Mouse (Mus musculus): ENCODE measurements at regions not wholly inside any gene's neighbourhood (a gene's known extent, or its start where the extent isn't known, plus 50 kb on each side); places are given as distances from the start of the nearest gene placed in this dataset.
"Not testable (repeated sequence)": the region's sequence is repeated elsewhere in the genome, so short reads cannot be mapped to it uniquely, and the experiment has no call there.

DNA sequence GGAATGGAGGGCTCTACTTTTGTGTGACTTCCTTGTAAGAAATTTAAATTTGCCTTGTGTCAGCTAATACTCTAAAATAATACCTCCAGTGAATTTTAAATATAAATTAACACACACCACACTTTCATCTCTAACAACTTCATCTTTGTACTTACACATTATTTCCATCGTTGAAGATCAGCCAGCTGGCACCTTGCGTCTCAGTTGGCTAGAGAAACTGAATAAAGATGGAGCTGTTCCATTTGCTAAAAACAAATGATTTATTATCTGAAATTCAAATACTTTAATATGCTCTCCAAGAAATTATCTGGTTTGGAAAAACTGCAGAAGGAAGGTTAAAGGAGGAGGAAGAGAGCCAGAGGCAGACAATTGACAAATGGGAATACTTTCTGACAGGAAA lies 122.0 kb upstream of the Gm11096 start:
- intact Hi-C loops (cut with DNase I) = no loop called here

DNA sequence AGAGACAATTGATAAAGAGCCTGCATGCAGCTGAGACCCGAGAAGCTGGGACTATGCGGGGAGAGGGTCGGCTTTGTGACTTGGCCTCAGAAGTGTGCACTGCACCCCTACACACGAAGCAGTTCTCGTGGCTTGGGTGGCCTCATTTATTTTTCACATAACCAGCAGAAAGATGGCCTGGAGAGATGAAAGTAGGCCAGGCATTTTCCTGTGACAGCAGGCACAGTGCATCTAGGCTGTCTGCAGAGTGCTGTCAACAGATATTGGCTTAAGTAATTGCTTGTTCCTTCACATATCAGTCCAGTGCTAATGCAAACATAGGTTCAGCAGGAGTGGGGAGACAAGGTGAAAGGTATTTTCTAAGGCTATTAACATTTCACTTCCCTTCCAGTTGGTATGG lies 124.9 kb upstream of the Gm11096 start:
- DNase-seq (ENCODE audit: extremely low spot score in 1 of 2, low spot score in 2 of 2) = no peak
- intact Hi-C loops (cut with DNase I) = no loop called here

More for the DNA sequence above, 122.0 kb upstream of the Gm11096 start:
- no peak for DNase-seq (ENCODE audit: extremely low spot score in 1 of 2, low spot score in 2 of 2)

DNA sequence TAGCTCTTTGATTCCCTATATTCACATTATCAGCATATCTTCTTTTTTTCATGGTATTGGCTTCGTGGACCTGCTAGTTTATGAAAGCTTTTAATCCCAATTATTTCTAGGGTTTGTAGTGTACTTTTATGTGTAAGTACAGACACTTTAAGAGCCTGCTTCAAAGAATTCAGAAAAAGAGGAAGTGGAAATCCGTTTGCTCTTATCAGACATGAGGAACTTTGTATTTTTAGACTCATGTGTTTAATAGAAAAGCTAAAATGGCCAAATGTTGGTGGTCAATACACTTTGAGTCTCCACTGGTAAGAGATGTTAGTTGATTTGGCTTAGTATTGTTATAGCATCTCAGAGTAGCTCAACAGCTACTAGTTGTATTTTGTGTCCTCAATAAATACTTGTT lies 135.7 kb upstream of the Gm11096 start:
- intact Hi-C loops (cut with DNase I) = no loop called here
- no peak for DNase-seq (ENCODE audit: extremely low spot score in 1 of 2, low spot score in 2 of 2)

DNA sequence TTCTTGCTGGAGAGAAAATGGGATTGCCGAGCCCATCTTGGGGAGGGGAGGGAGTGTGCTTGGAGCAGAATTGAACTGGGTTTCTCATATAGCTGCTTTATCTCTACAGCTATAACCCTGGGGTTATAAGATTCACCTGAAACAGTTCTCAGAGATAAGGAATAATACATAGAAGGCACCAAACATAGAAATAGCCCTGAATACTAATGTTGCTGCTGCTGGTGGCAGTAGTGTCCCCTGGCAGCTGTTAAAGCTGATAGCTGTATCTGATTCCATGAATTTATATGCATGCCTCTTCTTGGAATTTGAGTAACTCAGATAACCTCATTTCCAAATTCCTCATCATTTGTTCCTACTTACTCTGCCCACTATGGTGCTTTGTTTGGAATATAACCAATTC lies 137.0 kb upstream of the Gm11096 start:
- intact Hi-C loops (cut with DNase I) = no loop called here
- no peak for DNase-seq (ENCODE audit: extremely low spot score in 1 of 2, low spot score in 2 of 2)

DNA sequence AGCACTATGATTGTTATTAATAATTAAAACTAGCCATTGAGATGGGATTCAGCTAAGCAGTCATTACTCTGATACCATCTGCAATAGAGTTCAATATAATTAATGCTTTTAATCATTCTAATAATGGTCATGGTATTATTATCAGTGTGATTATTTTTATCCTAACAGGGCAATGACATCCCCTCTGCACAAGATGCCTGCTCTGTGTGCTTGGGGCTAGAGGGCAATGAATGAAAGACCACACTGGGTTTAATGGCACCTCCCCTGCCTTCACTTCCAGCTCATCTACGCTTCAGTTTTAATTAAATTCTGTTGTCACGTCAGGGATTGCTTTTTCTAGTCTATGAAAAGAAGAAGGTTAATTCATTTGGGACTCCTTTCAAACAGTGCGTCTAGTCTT lies 139.1 kb upstream of the Gm11096 start:
- intact Hi-C loops (cut with DNase I) = no loop called here
- DNase-seq (ENCODE audit: extremely low spot score in 1 of 2, low spot score in 2 of 2) = no peak

DNA sequence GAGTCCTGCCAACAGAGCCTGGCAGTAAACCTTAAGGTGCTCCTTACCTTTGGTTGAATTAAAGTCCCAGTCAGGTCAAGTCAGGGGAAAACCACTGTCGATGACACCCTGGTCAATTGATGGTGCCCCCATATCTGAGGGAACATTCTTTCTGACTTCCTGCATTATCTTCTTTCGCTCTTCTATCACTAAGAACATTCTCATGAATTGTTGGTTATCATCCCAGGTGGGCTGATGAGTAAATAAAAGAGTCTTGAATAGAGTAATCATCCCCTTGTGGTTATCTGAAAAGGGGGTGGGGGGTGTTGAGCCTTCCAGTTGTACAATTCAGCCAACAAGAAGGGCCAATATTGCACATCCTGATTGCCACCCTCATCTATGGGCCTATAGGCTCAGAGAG lies 149.7 kb upstream of the Gm11096 start:
- no peak for DNase-seq (ENCODE audit: extremely low spot score in 1 of 2, low spot score in 2 of 2)
- intact Hi-C loops (cut with DNase I) = no loop called here

DNA sequence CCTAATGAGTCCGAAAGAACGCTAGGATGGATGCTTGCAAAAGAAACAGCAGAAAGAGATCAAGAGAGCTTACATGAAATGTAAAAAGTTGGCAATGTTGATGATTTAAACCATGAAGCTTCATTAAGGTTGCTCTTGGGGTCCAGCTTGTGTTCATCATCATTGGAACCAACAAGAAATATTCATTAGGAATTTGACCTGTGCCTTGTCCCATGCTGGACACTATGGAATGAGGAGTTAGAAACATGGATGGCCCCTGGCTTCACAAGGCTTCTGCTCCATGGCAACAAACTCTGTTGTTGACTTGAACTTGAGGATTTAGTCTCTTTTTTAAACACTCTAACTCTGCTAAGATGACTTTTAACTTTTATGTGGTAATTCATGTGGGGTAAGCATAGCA lies 159.0 kb upstream of the Gm11096 start:
- no peak for DNase-seq (ENCODE audit: extremely low spot score in 1 of 2, low spot score in 2 of 2)
- intact Hi-C loops (cut with DNase I) = no loop called here

DNA sequence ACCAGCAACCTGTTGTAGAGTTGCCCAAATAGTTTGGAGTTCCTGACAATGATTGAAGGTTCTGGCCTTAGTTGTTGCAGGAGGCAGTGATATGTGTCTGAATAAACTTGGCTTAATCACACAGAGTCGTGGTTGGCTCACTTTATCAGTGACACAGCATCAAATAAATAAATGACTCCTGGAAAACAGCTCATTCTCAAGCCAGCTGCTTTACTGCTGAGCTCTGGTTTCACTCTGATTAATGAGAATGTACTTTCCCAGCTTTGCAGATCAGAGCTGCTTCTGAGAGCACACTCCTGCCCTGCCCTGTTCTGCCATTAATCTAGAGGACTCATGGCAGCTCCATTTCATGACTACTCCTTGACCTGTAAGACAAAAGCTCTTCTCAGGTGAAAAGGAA lies 171.3 kb upstream of the Gm11096 start:
- intact Hi-C loops (cut with DNase I) = no loop called here
- DNase-seq (ENCODE audit: extremely low spot score in 1 of 2, low spot score in 2 of 2) = no peak

DNA sequence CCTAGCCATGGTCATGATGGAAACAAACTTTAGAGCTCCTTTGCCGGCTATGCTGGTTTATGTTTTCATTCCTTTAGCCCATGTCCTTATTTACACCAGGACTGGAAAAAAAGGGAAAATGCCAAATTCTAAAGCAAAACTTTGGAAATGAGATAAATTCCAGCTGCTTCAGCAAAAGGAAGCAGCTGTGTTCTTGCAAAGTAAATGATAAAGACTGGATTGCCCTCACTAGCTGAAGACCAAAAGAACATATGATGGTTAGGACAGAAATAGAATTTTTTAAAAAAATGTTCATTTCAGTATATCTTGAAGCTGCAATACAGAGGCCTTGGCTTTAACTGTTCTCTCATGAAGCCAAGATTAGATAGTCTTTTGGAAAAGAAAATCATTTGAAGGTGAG lies 179.6 kb upstream of the Gm11096 start:
- intact Hi-C loops (cut with DNase I) = no loop called here
- DNase-seq (ENCODE audit: extremely low spot score in 1 of 2, low spot score in 2 of 2) = no peak

DNA sequence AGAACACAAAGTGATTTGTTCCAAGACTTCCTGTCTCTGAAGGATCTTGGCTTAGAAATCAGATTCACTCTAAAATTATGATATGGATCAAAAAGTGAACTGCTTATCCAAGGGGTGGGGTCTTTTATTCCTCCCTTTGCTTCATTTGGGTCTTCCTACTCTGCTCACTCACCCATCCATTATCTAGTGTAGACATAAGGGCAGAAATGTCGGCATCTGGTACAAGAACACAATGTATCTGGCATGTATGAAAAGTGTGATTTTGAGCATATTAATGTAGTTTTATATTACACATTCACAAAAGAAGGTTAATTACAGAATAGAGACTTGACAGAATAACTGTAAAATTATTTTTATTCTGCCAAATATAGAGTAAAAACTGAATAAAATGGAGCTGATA lies 181.5 kb upstream of the Gm11096 start:
- intact Hi-C loops (cut with DNase I) = no loop called here
- no peak for DNase-seq (ENCODE audit: extremely low spot score in 1 of 2, low spot score in 2 of 2)

DNA sequence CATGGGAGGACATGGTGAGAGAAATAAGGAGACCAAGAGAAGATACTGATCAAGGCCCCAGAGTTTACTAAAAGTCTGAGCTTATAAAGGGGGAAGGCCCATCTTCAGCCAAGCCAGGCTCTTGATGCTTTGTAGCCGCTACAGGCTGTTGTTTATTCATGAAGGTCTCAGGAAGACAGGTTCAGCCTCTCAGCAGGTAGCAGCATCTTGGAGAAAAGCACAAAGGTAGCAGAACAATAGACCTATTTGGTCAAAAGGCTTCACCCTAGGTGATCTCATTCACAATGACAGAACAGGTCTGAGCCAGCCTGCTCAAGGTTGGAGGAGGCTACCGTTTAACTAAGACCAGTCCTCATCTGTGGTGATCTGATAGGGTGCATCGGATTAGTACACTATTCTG lies 185.5 kb upstream of the Gm11096 start:
- intact Hi-C loops (cut with DNase I) = no loop called here
- DNase-seq (ENCODE audit: extremely low spot score in 1 of 2, low spot score in 2 of 2) = no peak

DNA sequence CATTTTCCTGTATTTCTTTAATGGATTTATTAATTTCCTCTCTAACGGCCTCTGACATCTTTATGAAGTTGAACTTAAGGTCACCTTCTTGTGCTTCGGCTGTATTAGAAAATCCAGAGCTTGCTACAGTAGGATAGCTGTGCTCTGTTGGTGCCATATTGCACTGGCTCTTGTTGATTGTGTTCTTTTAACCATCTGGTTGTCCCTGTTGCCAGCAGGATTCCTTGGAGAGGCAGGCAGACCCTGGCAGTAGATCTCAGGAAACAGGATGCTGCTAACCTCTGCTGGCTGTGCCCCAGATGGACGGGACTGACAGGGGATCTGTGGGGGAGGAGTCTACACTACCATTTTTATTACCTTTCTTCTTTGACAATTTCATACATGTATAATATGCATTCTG lies 185.9 kb upstream of the Thumpd2 start:
- intact Hi-C loops (cut with DNase I) = no loop called here
- DNase-seq (ENCODE audit: extremely low spot score in 1 of 2, low spot score in 2 of 2) = no peak

DNA sequence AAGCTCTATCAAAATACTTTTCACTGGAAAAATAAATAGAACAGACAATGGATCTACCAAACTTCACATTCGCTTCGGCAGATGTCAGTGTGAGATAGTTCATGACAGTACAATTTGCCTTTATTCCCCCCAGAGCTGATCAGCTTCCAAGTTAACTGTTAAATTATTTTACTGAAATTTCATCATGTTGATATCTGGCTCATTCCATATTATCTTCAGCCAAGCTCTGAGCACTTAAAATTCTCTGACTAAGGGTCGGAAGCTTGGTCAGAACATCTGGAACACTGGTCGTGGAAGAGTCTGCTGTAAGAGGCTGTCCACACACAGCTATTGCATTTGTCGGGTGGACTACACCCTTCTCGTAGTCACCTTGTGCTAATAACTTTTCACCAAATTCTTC lies 181.3 kb upstream of the Thumpd2 start:
- intact Hi-C loops (cut with DNase I) = no loop called here
- no peak for DNase-seq (ENCODE audit: extremely low spot score in 1 of 2, low spot score in 2 of 2)

DNA sequence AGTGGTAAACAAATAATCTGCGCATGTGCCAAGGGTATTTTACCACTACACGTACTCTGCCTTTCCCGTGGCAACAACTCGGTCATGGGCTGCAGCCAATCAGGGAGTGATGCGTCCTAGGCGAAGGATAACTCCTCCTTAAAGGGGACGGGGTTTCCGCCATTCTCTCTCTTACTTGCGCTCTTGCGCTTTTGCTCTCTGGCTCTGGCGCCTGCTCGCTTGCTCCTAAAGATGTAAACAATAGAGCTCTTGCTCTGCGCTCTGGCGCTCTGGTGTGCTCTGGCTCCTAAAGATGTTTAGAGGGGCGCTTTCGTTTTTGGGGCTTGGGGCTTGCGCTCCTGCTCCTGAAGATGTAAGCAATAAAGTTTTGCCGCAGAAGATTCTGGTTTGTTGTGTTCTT lies 166.9 kb upstream of the Thumpd2 start:
- intact Hi-C loops (cut with DNase I) = not testable (repeated sequence)

DNA sequence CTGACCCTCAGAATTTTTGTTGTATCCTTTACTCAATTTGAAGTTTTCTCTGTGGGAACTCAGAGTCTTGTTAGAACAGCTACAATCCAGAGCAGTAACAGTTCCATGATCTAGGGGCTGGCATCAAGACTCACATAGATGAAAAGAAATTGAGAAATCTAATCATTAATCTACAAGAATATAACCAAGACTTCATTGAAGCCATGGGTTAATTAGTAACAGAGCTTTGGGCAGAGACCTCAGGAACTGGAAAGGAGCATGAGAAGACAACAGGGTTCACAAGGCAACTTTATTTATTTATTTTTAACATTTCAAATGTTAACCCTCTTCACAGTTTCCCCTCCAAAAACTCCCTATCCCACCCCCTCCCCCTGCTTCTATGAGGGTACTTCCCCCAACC lies 160.4 kb upstream of the Thumpd2 start:
- intact Hi-C loops (cut with DNase I) = no loop called here
- no peak for DNase-seq (ENCODE audit: extremely low spot score in 1 of 2, low spot score in 2 of 2)

More for the DNA sequence above, 166.9 kb upstream of the Thumpd2 start:
- DNase-seq (ENCODE audit: extremely low spot score in 1 of 2, low spot score in 2 of 2) = peak in 1 of 2 experiments; percentile 19

DNA sequence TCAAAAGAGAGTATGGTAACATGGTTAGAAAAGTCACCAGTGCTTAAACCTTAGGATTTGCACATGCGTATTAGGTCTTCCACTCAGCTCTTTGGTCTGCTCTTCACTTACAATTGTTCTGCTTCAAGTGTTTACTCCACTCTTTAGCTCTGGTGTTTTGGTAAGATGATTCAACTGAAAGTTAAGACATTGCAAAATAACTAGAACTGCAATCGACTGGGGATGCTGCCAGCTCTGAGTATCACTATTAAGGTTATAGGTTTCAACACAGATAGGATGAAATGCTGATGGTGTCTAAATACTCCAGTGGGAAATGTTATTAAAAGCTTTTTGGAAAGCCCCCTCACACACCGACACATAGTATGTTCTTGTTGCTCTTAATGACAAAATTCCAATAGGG lies 156.6 kb upstream of the Thumpd2 start:
- no peak for DNase-seq (ENCODE audit: extremely low spot score in 1 of 2, low spot score in 2 of 2)

DNA sequence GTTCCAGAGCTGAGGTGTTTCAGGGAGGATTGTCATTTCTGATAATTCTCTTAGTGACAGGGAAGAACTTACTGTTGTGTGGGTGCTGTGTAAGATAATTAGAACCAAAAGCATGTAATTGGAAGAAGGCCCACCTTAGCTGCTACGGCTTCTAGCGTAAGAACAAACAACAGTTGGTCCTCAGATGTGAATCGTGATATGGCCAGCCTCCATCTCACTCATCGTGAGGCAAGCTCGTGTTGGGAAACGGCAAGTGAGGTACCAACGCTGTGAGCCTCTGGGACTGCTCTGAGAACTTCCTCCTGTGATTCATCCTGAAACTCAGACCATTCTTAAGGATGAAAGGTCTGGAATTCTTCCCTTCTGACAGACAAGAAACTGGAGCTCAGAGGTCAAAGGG lies 150.0 kb upstream of the Thumpd2 start:
- no peak for DNase-seq (ENCODE audit: extremely low spot score in 1 of 2, low spot score in 2 of 2)
- intact Hi-C loops (cut with DNase I) = no loop called here

More for the DNA sequence above, 156.6 kb upstream of the Thumpd2 start:
- intact Hi-C loops (cut with DNase I) = no loop called here

DNA sequence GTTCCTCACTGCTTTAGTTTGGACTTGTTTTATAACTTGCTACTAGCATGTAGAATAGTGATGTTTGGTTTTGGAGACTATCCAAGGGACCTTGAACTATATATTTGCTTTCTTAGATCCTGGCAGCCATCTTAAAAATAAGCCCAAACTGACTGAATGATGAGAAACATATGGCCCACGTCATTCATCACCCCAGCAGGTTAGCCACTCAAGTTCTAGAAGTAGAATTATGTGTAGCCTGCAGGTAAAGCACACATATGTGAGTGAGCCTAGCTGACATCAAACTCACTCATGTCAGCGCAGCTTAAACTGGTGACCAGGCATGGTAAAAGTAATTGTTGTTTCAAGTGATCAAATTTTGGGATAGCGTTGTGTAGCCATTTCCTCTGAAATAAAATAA lies 147.2 kb upstream of the Thumpd2 start:
- DNase-seq (ENCODE audit: extremely low spot score in 1 of 2, low spot score in 2 of 2) = no peak
- intact Hi-C loops (cut with DNase I) = no loop called here

DNA sequence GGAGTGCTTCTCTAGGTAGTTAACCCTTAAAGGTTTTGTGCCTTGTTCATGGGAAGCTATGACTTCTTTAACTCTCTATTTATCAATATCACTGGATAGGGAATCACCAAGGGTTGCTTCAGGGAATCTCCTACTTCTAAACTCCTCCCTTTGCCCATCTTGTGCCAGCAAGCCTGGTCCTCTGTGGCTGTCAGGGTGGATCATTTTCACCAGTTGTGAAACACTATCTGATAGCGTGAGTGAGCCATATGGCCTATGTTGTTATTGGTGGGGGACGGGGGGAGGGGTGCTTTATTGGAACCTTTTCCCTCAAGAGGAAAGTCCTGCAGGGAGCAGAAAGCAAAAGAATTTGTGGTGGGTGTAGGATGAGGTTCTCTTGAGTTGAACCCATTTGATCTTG lies 145.5 kb upstream of the Thumpd2 start:
- no peak for DNase-seq (ENCODE audit: extremely low spot score in 1 of 2, low spot score in 2 of 2)
- intact Hi-C loops (cut with DNase I) = no loop called here

DNA sequence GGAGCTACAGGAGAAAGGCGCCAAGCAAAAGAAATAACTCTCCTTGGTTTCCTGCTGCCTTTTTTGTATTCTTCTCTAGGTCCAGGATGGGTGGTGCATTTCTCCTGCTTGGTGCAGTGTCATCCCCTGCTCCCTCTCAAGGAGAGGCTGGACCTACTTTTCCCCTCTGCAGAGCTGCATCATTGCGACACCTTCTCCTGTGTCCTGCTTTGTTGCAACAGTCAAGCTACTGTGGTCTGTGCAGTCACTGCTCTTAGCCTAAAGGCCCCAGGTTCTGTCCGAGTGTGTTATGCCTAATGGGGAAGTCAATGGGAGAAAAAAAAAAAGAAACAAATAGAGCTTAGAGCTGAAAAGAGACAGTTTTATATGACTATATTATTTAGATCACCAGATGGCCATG lies 144.4 kb upstream of the Thumpd2 start:
- no peak for DNase-seq (ENCODE audit: extremely low spot score in 1 of 2, low spot score in 2 of 2)
- intact Hi-C loops (cut with DNase I) = no loop called here

DNA sequence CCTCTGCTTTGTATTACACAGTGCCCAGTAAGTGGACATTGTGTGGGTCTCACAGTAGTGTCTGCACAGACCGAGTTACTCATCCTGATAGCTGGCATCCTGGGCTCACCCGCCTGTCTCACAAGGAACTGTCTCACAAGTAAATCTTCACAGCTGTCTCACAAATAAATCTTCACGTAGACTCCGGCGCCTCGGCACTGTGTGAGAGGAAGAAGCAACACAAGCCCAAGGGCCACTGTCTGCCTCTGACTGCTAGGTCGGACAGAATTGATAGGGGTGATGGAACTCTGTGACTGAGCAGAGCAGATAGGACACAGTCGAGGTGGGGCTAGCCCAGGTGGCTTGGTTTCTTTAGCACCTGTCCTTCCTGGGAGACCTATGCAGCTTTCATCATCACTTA lies 136.2 kb upstream of the Thumpd2 start:
- intact Hi-C loops (cut with DNase I) = no loop called here

DNA sequence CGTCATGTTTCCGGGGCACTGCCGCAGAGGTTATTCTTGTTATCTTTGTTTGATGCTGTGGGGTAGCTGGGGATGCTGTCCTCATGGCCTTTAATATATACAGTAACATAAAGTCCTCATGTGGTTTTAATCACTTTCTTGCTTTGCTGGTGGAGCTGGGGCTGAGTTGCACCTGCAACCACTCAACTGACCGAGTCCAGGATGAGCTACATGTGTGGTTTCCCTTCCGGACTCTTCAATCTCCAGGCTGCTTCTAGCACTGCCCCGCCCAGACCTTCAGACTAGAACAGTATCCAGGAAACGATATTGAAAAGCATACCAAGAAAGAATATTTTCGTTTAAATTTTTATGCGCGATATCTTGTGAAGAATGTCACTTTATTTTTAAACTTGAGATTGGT lies 129.1 kb upstream of the Thumpd2 start:
- intact Hi-C loops (cut with DNase I) = loop anchor here (5.0 to 10.0 kb wide), 4 partner anchors 481 to 1763 kb away; no protein-coding TSS in a partner anchor
- no peak for DNase-seq (ENCODE audit: extremely low spot score in 1 of 2, low spot score in 2 of 2)

More for the DNA sequence above, 136.2 kb upstream of the Thumpd2 start:
- DNase-seq (ENCODE audit: extremely low spot score in 1 of 2, low spot score in 2 of 2) = no peak
